Mouse (Mus musculus) lung, postnatal 0 days (tissue): ENCODE measurements around the gene Ctnnbl1. TPM values are rescaled to one million over a fixed set of nuclear protein-coding genes. Genes with fewer than 3 reads are reported as not detected.

ENCODE experiments used
- ATAC-seq: fragments of 200-750 bp; cut with Nextera tagmentation; 2 replicates; pipeline ENCODE4 v1.8.0; 2017; ENCODE audit warnings: moderate library complexity
- DNase-seq: peaks from one replicate; pipeline ENCODE4 v3.0.0-alpha.2; 2016; ENCODE audit warnings: low spot score
- H3K27ac ChIP-seq: fragments of 300-500 bp; sonication (generic); 2 replicates; pipeline ENCODE4 v1.5.1; 2014; ENCODE audit warnings: antibody characterized with exemption, mild to moderate bottlenecking, low read length, mixed read lengths
- H3K27me3 ChIP-seq: fragments of 300-500 bp; sonication (generic); replicated peaks from 2 replicates; pipeline ENCODE4 v1.6.1; 2014; ENCODE audit warnings: low read length, mixed read lengths; ENCODE audit not compliant: insufficient read depth
- H3K36me3 ChIP-seq: fragments of 300-500 bp; sonication (generic); 2 replicates; pipeline ENCODE4 v1.6.1; 2014; ENCODE audit warnings: low read length, mixed read lengths; ENCODE audit not compliant: insufficient read depth
- H3K4me1 ChIP-seq: fragments of 300-500 bp; sonication (generic); 2 replicates; pipeline ENCODE4 v1.6.1; 2014; ENCODE audit warnings: antibody characterized with exemption, low read depth, low read length, mixed read lengths; ENCODE audit not compliant: insufficient read depth
- H3K4me2 ChIP-seq: fragments of 300-500 bp; sonication (generic); replicated peaks from 2 replicates; pipeline ENCODE4 v1.6.1; 2014; ENCODE audit warnings: low read depth, mild to moderate bottlenecking, low read length, moderate library complexity, mixed read lengths
- H3K4me3 ChIP-seq: fragments of 300-500 bp; sonication (generic); 2 replicates; pipeline ENCODE4 v1.5.1; 2014; ENCODE audit warnings: low read depth, low read length
- H3K9ac ChIP-seq: fragments of 300-500 bp; sonication (generic); replicated peaks from 2 replicates; pipeline ENCODE4 v1.6.1; 2014; ENCODE audit warnings: low read depth, mild to moderate bottlenecking
- H3K9me3 ChIP-seq: fragments of 300-500 bp; sonication (generic); 2 replicates; pipeline ENCODE4 v1.6.1; 2016; ENCODE audit warnings: low read length, mixed read lengths
- CTCF ChIP-seq: IDR thresholded peaks from 2 replicates; pipeline ENCODE4 v1.5.1; 2016; ENCODE audit warnings: antibody characterized with exemption, mild to moderate bottlenecking
- EP300 ChIP-seq: IDR thresholded peaks from 2 replicates; pipeline ENCODE4 v1.6.1; 2016; ENCODE audit warnings: antibody characterized with exemption, mild to moderate bottlenecking, control low read depth
- WGBS: fragments of 180-500 bp; shearing (Covaris S2); extraction: QIAGEN DNeasy Blood & Tissue Kit; methylation state at CpG from one replicate; pipeline ENCODE4 v1.1.7; 2014; 5-methylcytosine and 5-hydroxymethylcytosine counted together
- polyA plus RNA-seq: library from polyadenylated mRNA; unstranded; fragments of >200 nt; fragmentation: Nextera tagmentation; extraction: Ambion mirVana; gene quantifications from 2 replicates; pipeline ENCODE4 v1.2.1, GENCODE M21; 2015

The Ctnnbl1 gene
- polyA plus RNA-seq, 1 experiment from 2014 or later: 30.8 TPM

- no peak for ATAC-seq
- no peak overlapping the region for H3K4me3 ChIP-seq
- 80% methylated on average over 1 of the region's 1 CpGs for WGBS
Observed at GRCm38 (mm10) chr2:157810749-157811148, 73.5 kb downstream of the Ctnnbl1 start.

GRCm38 (mm10) chr2:157813121-157813520, 75.9 kb downstream of the Ctnnbl1 start:
- Histone ChIP-seq H3K27me3 (no peaks in the 10 kb centered on the region), H3K4me1 (no peaks in the 10 kb centered on the region), H3K4me2 (no peak overlapping the region), H3K36me3 (no peaks in the 10 kb centered on the region), H3K4me3 (no peak overlapping the region), H3K9me3 (no peaks in the 10 kb centered on the region), H3K27ac (no peak overlapping the region), H3K9ac (no peak overlapping the region)
- 89% methylated on average over 4 of the region's 4 CpGs for WGBS
- no peak for TF ChIP-seq EP300
- no peak for TF ChIP-seq CTCF
- DNase-seq: no peak
- ATAC-seq: no peak

More at GRCm38 (mm10) chr2:157810749-157811148, 73.5 kb downstream of the Ctnnbl1 start:
- H3K27ac ChIP-seq: no peak overlapping the region
- no peak overlapping the region for H3K4me2 ChIP-seq
- no peak for DNase-seq
- H3K4me1 ChIP-seq: no peaks in the 10 kb centered on the region
- no peaks in the 10 kb centered on the region for H3K36me3 ChIP-seq
- H3K9me3 ChIP-seq: no peaks in the 10 kb centered on the region
- TF ChIP-seq CTCF: no peak
- no peak for TF ChIP-seq EP300
- H3K27me3 ChIP-seq: no peaks in the 10 kb centered on the region
- H3K9ac ChIP-seq: no peak overlapping the region

- Histone ChIP-seq H3K4me1 (no peaks in the 10 kb centered on the region), H3K4me3 (no peak overlapping the region), H3K9me3 (no peaks in the 10 kb centered on the region), H3K36me3 (peaks cover 4% of the 10 kb centered on the region; the same call in 1 of the 2 replicates), H3K9ac (no peak overlapping the region), H3K27me3 (no peaks in the 10 kb centered on the region), H3K27ac (no peak overlapping the region), H3K4me2 (no peak overlapping the region)
- ATAC-seq: no peak
- 64% methylated on average over 11 of the region's 11 CpGs for WGBS
- no peak for TF ChIP-seq EP300
- no peak for TF ChIP-seq CTCF
- DNase-seq: no peak
Observed at GRCm38 (mm10) chr2:157814116-157814964, 77.1 kb downstream of the Ctnnbl1 start.

GRCm38 (mm10) chr2:157814965-157815283, 77.7 kb downstream of the Ctnnbl1 start:
- no peak for TF ChIP-seq EP300
- no peak for TF ChIP-seq CTCF
- 83% methylated on average over 2 of the region's 2 CpGs for WGBS
- H3K4me2 ChIP-seq: no peak overlapping the region
- DNase-seq: no peak
- H3K27ac ChIP-seq: no peak overlapping the region
- H3K36me3 ChIP-seq: peaks cover 4% of the 10 kb centered on the region; the same call in 1 of the 2 replicates
- H3K9ac ChIP-seq: no peak overlapping the region
- no peak overlapping the region for H3K4me3 ChIP-seq
- H3K27me3 ChIP-seq: no peaks in the 10 kb centered on the region
- no peak for ATAC-seq
- H3K4me1 ChIP-seq: no peaks in the 10 kb centered on the region
- no peaks in the 10 kb centered on the region for H3K9me3 ChIP-seq

- Histone ChIP-seq H3K36me3 (peaks cover 4% of the 10 kb centered on the region; the same call in 1 of the 2 replicates), H3K4me1 (no peaks in the 10 kb centered on the region), H3K4me2 (no peak overlapping the region), H3K4me3 (no peak overlapping the region), H3K9me3 (no peaks in the 10 kb centered on the region), H3K27ac (no peak overlapping the region), H3K9ac (no peak overlapping the region), H3K27me3 (no peaks in the 10 kb centered on the region)
- ATAC-seq (no peak), DNase-seq (no peak)
- WGBS: 88% methylated on average over 9 of the region's 9 CpGs
- TF ChIP-seq EP300 (no peak), CTCF (no peak)
Observed at GRCm38 (mm10) chr2:157817672-157818071, 80.5 kb downstream of the Ctnnbl1 start.

GRCm38 (mm10) chr2:157818576-157819320, 81.5 kb downstream of the Ctnnbl1 start:
- H3K4me1 ChIP-seq: no peaks in the 10 kb centered on the region
- H3K27ac ChIP-seq: no peak overlapping the region
- no peak overlapping the region for H3K4me3 ChIP-seq
- no peak for TF ChIP-seq EP300
- no peak for TF ChIP-seq CTCF
- 67% methylated on average over 15 of the region's 15 CpGs for WGBS
- no peaks in the 10 kb centered on the region for H3K27me3 ChIP-seq
- H3K4me2 ChIP-seq: no peak overlapping the region
- DNase-seq (no peak), ATAC-seq (no peak)
- H3K9me3 ChIP-seq: no peaks in the 10 kb centered on the region
- H3K36me3 ChIP-seq: peaks cover 4% of the 10 kb centered on the region; the same call in 1 of the 2 replicates
- H3K9ac ChIP-seq: no peak overlapping the region
